ENCODE assay signal across 8 mouse cellular contexts in genomic region chr3:84175337-84176315, GRCm38 (mm10). TPM values are rescaled to one million over a fixed set of nuclear protein-coding genes. Genes with fewer than 3 reads are reported as not detected.
DNase-seq lines count a peak whose midpoint lies in the region; ATAC-seq and TF ChIP-seq lines count a peak whose summit lies in the region.

No protein-coding gene starts in this region.

- no peak overlapping the region for H3K4me3 ChIP-seq in bone marrow, adult 2 months (replicated peaks; ENCODE audit: control insufficient read depth, low read depth, low read length)
- H3K4me3 ChIP-seq in embryonic fibroblast, embryonic 13.5 days (ENCODE audit: insufficient read depth, low read length) = no peak overlapping the region
- H3K4me3 ChIP-seq in heart, embryonic 16.5 days (ENCODE audit: low read length) = no peak overlapping the region
- no peak overlapping the region for H3K4me3 ChIP-seq in kidney, postnatal 0 days (replicated peaks; ENCODE audit: low read depth, low read length)
- no peak overlapping the region for H3K4me3 ChIP-seq in liver, postnatal 0 days (ENCODE audit: low read depth, low read length)
- no peak overlapping the region for H3K4me3 ChIP-seq in neural tube, embryonic 14.5 days (ENCODE audit: low read depth, low read length)

- ATAC-seq in heart, embryonic 16.5 days (replicated peaks; ENCODE audit: extremely low read depth, insufficient read depth, low FRiP score) = peak; percentile 63; the same call in 1 of the 2 replicates
- peak; percentile 72; the same call in 1 of the 2 replicates for ATAC-seq in kidney, postnatal 0 days (replicated peaks; ENCODE audit: low FRiP score, low read depth)
- no peak for ATAC-seq in liver, postnatal 0 days
- ATAC-seq in neural tube, embryonic 14.5 days (ENCODE audit: low read depth) = peak; percentile 68; the same call in 1 of the 2 replicates

- peak; percentile 42 to 52 for DNase-seq in CD8-positive naive resting alpha-beta T cell, adult 2 months (ENCODE audit: low read depth in 2 of 2, low spot score in 2 of 2)
- peak; percentile 89 for DNase-seq in kidney, postnatal 0 days (ENCODE audit: low spot score)
- DNase-seq in liver, postnatal 0 days = peak; percentile 70
- DNase-seq in telencephalon, adult 2 months (ENCODE audit: low read depth, low spot score) = peak; percentile 44

- no peak overlapping the region for H3K9ac ChIP-seq in heart, embryonic 16.5 days (ENCODE audit: low read length)
- H3K9ac ChIP-seq in kidney, postnatal 0 days (ENCODE audit: low read depth, low read length) = no peak overlapping the region
- H3K9ac ChIP-seq in liver, postnatal 0 days (replicated peaks) = no peak overlapping the region
- H3K9ac ChIP-seq in neural tube, embryonic 14.5 days (replicated peaks; ENCODE audit: low read depth, low read length) = no peak overlapping the region

- H3K9me3 ChIP-seq in heart, embryonic 16.5 days (replicated peaks; ENCODE audit: control insufficient read depth, low read length) = no peaks in the 10 kb centered on the region
- H3K9me3 ChIP-seq in kidney, postnatal 0 days (replicated peaks; ENCODE audit: low read length) = no peaks in the 10 kb centered on the region
- H3K9me3 ChIP-seq in liver, postnatal 0 days (ENCODE audit: low read length) = no peaks in the 10 kb centered on the region
- no peaks in the 10 kb centered on the region for H3K9me3 ChIP-seq in neural tube, embryonic 14.5 days (ENCODE audit: control insufficient read depth, low read length)

- WGBS in bone marrow, adult 2 months = 47% methylated on average over 7 of the region's 7 CpGs
- 58% methylated on average over 7 of the region's 7 CpGs for WGBS in heart, embryonic 16.5 days
- 59% methylated on average over 7 of the region's 7 CpGs for WGBS in kidney, postnatal 0 days
- WGBS in liver, postnatal 0 days (ENCODE audit: insufficient replicate concordance) = 51% methylated on average over 7 of the region's 7 CpGs
- WGBS in neural tube, embryonic 14.5 days = 47% methylated on average over 7 of the region's 7 CpGs

- no peak for TF ChIP-seq EP300 in liver, postnatal 0 days (IDR thresholded peaks at IDR 0.05; ENCODE audit: low read depth)

- H3K27me3 ChIP-seq in heart, embryonic 16.5 days (ENCODE audit: control insufficient read depth, insufficient read depth, low read length) = no peaks in the 10 kb centered on the region
- H3K27me3 ChIP-seq in kidney, postnatal 0 days (ENCODE audit: insufficient read depth, low read length) = no peaks in the 10 kb centered on the region
- no peaks in the 10 kb centered on the region for H3K27me3 ChIP-seq in liver, postnatal 0 days (ENCODE audit: insufficient read depth, low read length)
- H3K27me3 ChIP-seq in neural tube, embryonic 14.5 days (ENCODE audit: control insufficient read depth, insufficient read depth, low read length) = no peaks in the 10 kb centered on the region

- peak; percentile 72 for TF ChIP-seq CTCF in bone marrow, adult 2 months (IDR thresholded peaks at IDR 0.05; ENCODE audit: control insufficient read depth, insufficient read depth, low read length)
- peak; percentile 72; the same call in 1 of the 2 replicates for TF ChIP-seq CTCF in embryonic fibroblast, embryonic 13.5 days (IDR thresholded peaks at IDR 0.05; ENCODE audit: borderline replicate concordance, insufficient read depth, low read length)
- TF ChIP-seq CTCF in kidney, postnatal 0 days (IDR thresholded peaks at IDR 0.05; ENCODE audit: low read depth) = peak; percentile 93
- TF ChIP-seq CTCF in liver, postnatal 0 days (IDR thresholded peaks at IDR 0.05; ENCODE audit: low read depth) = peak; percentile 88

- no peaks in the 10 kb centered on the region; the same call in 1 of the 2 replicates for H3K4me1 ChIP-seq in bone marrow, adult 2 months (ENCODE audit: control insufficient read depth, insufficient read depth, low read length)
- no peaks in the 10 kb centered on the region for H3K4me1 ChIP-seq in embryonic fibroblast, embryonic 13.5 days (ENCODE audit: control insufficient read depth, insufficient read depth, low read length)
- no peaks in the 10 kb centered on the region for H3K4me1 ChIP-seq in heart, embryonic 16.5 days (ENCODE audit: control insufficient read depth, insufficient read depth, low read length)
- no peaks in the 10 kb centered on the region for H3K4me1 ChIP-seq in kidney, postnatal 0 days (replicated peaks; ENCODE audit: insufficient read depth, low read length)
- H3K4me1 ChIP-seq in liver, postnatal 0 days (ENCODE audit: insufficient read depth) = 0 out of 2 replicates have a peak, but pooled peaks cover 2% of the 10 kb centered on the region
- H3K4me1 ChIP-seq in neural tube, embryonic 14.5 days (ENCODE audit: control insufficient read depth, insufficient read depth, low read length) = no peaks in the 10 kb centered on the region

- TF ChIP-seq POLR2A in bone marrow, adult 2 months (IDR thresholded peaks at IDR 0.05; ENCODE audit: borderline replicate concordance, control insufficient read depth, low read depth, low read length) = no peak
- no peak for TF ChIP-seq POLR2A in embryonic fibroblast, embryonic 13.5 days (IDR thresholded peaks at IDR 0.05; ENCODE audit: low read depth, low read length)

- H3K27ac ChIP-seq in bone marrow, adult 2 months (ENCODE audit: control insufficient read depth, insufficient read depth, low read depth, low read length, poor library complexity) = no peak overlapping the region
- H3K27ac ChIP-seq in embryonic fibroblast, embryonic 13.5 days (ENCODE audit: insufficient read depth, low read length) = no peak overlapping the region
- no peak overlapping the region for H3K27ac ChIP-seq in heart, embryonic 16.5 days (ENCODE audit: low read length)
- H3K27ac ChIP-seq in kidney, postnatal 0 days = no peak overlapping the region
- H3K27ac ChIP-seq in liver, postnatal 0 days (ENCODE audit: low read depth) = no peak overlapping the region
- H3K27ac ChIP-seq in neural tube, embryonic 14.5 days (ENCODE audit: low read depth, low read length) = no peak overlapping the region

- no peaks in the 10 kb centered on the region; the same call in 1 of the 2 replicates for H3K36me3 ChIP-seq in heart, embryonic 16.5 days (ENCODE audit: control insufficient read depth, insufficient read depth)
- H3K36me3 ChIP-seq in kidney, postnatal 0 days (ENCODE audit: insufficient read depth, low read length) = 0 out of 2 replicates have a peak, but pooled peaks cover 4% of the 10 kb centered on the region
- peaks cover 4% of the 10 kb centered on the region for H3K36me3 ChIP-seq in liver, postnatal 0 days (replicated peaks; ENCODE audit: insufficient read depth, low read length)
- peaks cover 25% of the 10 kb centered on the region; the same call in 1 of the 2 replicates for H3K36me3 ChIP-seq in neural tube, embryonic 14.5 days (ENCODE audit: control insufficient read depth, insufficient read depth, low read length)

- H3K4me2 ChIP-seq in heart, embryonic 16.5 days (ENCODE audit: low read depth, low read length) = no peak overlapping the region
- H3K4me2 ChIP-seq in kidney, postnatal 0 days (ENCODE audit: low read length) = no peak overlapping the region
- no peak overlapping the region for H3K4me2 ChIP-seq in liver, postnatal 0 days (ENCODE audit: low read depth, low read length)
- no peak overlapping the region for H3K4me2 ChIP-seq in neural tube, embryonic 14.5 days (ENCODE audit: low read depth, low read length)

RNA-seq across cellular contexts. Expression of gene Gm6525, which starts 1.7 kb away (rescaled TPM):
- 2.8 and 13.8 TPM in 2 replicates for polyA plus RNA-seq in bone marrow, adult 2 months (2011; ENCODE audit: insufficient read depth, insufficient read length, low replicate concordance, missing spikeins)
- not detected in 2 replicates for polyA plus RNA-seq in embryonic fibroblast, embryonic 13.5 days (2011; ENCODE audit: insufficient read length, low read depth, missing spikeins)
- 0.24 and 0.32 TPM in 2 replicates for polyA plus RNA-seq in heart, embryonic 16.5 days (2015; fragmentation: Nextera tagmentation; extraction: Ambion mirVana)
- polyA plus RNA-seq in kidney, postnatal 0 days (2015; fragmentation: Nextera tagmentation; extraction: Ambion mirVana) = 0.43 and 0.66 TPM in 2 replicates
- polyA plus RNA-seq in liver, postnatal 0 days (2015; fragmentation: Nextera tagmentation; extraction: Ambion mirVana) = 0.14 and 0.21 TPM in 2 replicates
- polyA plus RNA-seq in neural tube, embryonic 14.5 days (2014; fragmentation: Nextera tagmentation; extraction: Ambion mirVana) = 3.6 and 4.6 TPM in 2 replicates

RNA-seq across cellular contexts. Expression of gene Mnd1, which starts 20.0 kb away (rescaled TPM):
- polyA plus RNA-seq in bone marrow, adult 2 months (2011; ENCODE audit: insufficient read depth, insufficient read length, low replicate concordance, missing spikeins) = 8.3 and 11.7 TPM in 2 replicates
- 4.0 and 5.4 TPM in 2 replicates for polyA plus RNA-seq in embryonic fibroblast, embryonic 13.5 days (2011; ENCODE audit: insufficient read length, low read depth, missing spikeins)
- 8.5 and 10.6 TPM in 2 replicates for polyA plus RNA-seq in heart, embryonic 16.5 days (2015; fragmentation: Nextera tagmentation; extraction: Ambion mirVana)
- 15.3 and 17.2 TPM in 2 replicates for polyA plus RNA-seq in kidney, postnatal 0 days (2015; fragmentation: Nextera tagmentation; extraction: Ambion mirVana)
- 8.3 and 9.9 TPM in 2 replicates for polyA plus RNA-seq in liver, postnatal 0 days (2015; fragmentation: Nextera tagmentation; extraction: Ambion mirVana)
- polyA plus RNA-seq in neural tube, embryonic 14.5 days (2014; fragmentation: Nextera tagmentation; extraction: Ambion mirVana) = 0.95 and 1.2 TPM in 2 replicates
